Mouse (Mus musculus): ENCODE results near the gene Fgfr3.

Gene Fgfr3

DNA sequence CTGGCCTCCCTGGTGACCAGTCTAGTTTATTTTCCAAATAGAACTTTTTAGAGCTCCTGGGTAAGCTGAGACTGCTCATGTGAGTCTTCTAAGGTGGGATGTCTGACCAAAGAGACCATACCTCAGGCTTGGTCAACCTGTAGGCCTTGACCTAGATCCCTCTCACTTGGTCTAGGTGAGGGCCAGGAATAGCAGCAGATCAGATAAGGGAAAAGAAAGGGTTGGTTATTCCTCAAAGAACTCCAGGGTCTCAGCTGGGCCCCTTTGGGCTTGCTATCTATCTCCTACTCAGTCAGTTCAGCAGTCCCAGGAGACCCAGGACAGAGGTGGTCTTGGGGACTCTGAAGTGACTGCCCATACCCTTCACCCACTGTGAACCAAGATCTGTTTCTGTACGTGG is 23.9 kb upstream of the Fgfr3 start:
- no peak for DNase-seq (ENCODE audit: low read depth in 1 of 2, low spot score in 2 of 2)

DNA sequence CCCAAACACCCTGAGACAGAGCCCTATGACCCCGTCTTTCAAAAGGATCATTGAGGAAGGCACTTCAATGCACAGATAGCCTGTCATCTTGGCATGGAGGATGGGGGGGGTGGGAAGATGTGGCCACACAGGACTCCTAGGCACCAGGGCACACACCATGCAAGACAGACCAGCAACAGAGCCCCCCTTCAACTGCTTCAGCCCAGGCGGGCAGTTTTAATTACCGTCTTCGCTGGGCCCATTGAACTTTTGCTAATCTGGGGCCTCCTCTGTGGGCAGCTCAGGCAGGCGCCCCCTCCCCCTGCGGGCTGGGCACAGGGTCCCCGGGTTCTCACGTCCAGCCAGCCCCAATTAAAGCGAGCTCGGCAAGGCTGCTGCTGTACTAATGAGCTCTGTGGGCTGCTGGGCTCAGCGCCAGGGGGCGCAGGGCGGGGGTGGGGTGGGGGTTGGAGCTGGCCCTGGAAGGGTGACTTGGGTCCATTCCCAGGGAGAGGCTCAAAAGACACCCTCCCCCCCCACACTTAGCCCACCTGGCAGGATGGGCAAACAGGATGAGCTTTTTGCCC is 23.4 kb upstream of the Fgfr3 start:
- no peak for DNase-seq (ENCODE audit: low read depth in 1 of 2, low spot score in 2 of 2)

DNA sequence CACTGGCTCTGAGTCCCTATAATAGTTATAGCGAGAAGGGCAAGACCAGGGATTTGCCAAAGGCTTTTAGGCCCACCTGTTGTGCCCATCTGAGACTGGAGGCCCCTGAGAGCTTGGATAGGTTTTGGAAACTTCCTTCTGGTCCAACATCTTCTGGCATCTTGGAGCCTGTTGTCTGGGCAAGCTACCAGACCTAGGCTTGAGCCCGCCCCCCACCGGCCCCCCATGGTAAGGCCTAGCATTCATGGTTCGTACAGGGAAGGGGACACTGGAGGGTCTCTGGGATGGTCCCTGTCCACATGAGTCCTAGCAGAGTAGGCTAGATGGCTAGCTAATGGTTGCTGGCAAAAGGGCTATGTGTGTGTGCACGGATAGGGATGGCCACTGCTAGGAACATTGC is 22.8 kb upstream of the Fgfr3 start:
- DNase-seq (ENCODE audit: low read depth in 1 of 2, low spot score in 2 of 2) = no peak

DNA sequence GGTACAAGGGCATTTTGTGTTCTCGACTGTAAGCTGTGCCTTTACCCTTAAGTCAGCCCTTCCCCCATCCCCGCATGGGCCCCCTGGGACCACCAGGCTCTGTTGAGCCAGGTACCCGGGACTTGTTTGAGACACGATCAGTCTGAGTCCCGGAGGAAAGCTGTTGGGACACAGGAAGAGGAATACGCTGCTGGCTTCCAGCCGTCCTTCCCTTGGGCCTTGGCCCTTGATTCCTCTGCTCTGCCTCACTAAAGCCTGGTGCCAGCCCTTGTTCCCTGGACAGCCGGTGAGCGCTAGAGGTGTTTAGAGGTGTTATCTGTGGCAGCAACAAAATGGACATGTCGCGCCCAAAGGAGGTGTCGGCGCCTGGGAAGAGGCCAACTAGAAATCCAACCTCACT is 21.5 kb upstream of the Fgfr3 start:
- DNase-seq (ENCODE audit: low read depth in 1 of 2, low spot score in 2 of 2) = no peak

DNA sequence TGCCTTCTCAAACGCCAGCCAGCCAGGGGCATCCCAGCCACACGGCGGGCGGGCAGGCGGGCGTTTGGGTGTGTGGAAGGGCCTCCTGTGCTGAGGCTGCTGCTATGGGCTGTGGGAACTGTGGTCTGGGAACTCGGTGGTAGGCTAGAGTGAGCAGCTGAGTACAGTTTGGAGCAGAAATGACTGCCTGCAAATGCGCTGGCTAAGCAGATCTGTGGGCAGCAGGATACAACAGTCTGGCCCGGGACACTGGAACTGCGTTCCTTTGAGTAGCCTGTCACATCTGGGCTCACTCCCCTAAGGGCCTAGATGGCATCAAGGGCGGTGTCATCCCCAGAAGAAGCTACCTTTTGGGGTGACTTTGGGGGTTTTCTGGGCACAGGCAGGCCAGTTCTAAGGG is 19.6 kb upstream of the Fgfr3 start:
- no peak for DNase-seq (ENCODE audit: low read depth in 1 of 2, low spot score in 2 of 2)

DNA sequence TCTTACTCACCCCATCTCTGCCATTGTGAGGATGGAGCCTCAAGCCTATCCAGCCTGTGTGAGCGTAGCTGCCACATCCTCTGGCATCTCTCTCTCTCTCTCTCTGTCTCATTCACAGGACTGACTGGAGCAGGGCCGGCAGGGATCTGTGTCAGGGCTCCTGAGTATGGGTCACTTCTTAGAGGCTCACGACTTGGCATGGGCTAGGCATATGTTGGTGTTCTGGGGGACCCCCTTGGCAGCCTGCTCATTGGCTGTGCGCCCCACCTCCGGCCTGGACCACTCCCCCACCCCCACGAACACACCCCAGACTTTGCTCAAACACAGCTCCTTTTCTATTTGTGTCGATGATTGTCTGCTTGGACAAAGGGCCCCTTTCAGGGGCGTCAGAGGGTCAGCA is 17.5 kb upstream of the Fgfr3 start:
- DNase-seq (ENCODE audit: low read depth in 1 of 2, low spot score in 2 of 2) = no peak

DNA sequence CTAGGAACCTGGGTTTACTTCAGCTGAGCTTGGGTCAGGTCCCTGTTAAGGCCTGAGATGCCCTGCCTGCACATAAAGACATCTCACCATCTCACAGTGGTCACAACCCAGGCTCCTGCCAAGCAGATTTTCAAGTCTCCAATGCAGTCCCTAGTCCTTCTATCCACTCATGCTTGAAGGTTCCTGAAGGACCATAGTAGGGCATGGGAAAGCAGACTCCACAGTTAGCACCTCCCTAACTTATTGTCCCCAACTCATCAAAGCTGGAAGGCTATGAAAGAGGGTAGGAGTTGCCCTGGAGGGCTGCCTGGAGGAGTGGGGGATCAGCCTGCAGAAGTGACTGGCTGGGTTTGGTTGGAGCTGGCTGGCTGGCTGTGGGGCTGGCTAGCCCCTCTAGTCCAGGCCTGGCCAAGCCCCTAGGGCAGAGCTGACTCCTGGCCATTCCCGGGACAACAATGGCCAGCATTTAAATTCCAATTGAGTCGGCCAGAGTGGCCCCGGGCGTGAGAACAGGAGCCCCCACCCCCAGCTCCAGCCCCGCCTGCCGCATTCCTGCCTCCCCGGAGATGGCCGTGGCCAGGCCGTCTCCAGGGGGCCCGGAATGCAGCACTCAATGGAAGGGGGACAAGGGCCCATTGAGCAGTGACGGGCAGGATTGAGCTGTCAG is 16.4 kb upstream of the Fgfr3 start:
- no peak for DNase-seq (ENCODE audit: low read depth in 1 of 2, low spot score in 2 of 2)

DNA sequence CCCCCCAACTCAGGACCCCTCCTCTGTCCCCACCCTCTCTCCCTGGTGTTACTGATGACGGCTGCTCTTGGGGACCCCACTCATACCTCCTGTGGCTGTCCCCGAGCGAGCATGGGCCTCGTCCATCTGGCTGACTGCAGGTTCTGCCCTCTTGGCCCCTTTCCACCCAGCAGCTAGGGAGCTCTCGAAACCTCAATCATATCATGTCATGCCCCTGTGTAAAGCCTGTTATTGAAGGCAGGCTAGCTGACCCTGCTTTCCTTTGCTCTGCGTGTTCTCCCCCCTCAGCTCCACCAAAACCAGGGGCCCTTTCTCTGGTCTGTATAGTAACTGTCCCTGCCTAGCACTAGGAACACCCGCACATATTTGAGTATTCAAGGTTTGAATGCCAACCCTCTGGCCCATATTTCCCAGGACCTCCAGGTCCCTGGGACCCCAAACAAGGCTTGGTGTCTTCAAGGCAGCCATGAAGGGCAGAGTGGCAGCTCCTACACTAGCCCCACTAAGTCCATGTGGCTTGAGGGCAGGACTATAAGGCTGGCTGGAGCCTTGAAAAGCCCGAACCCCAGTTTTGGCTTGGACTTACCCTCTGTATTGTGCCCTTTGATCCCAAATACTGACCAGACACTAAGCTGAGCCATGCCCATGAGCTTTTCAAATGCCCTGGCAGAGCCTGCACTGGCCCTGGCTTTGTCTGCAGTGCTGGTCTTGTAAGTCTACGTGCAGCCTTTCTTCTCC is 15.7 kb upstream of the Fgfr3 start:
- no peak for DNase-seq (ENCODE audit: low read depth in 1 of 2, low spot score in 2 of 2)

DNA sequence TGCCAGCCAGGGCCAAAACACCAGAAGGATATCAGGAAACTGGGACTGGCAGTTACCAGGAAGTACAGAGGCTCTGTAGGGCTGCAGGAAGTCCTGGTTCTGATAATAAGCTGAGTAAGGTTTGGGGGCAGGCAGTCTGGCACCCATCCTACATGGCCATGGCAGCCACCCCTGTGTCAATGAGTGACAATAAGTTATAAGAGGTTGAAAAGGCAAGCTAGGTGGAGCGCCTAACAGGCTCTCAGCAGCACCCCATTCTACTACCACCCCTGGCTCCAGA is 15.2 kb upstream of the Fgfr3 start:
- DNase-seq (ENCODE audit: low read depth in 1 of 2, low spot score in 2 of 2) = no peak

DNA sequence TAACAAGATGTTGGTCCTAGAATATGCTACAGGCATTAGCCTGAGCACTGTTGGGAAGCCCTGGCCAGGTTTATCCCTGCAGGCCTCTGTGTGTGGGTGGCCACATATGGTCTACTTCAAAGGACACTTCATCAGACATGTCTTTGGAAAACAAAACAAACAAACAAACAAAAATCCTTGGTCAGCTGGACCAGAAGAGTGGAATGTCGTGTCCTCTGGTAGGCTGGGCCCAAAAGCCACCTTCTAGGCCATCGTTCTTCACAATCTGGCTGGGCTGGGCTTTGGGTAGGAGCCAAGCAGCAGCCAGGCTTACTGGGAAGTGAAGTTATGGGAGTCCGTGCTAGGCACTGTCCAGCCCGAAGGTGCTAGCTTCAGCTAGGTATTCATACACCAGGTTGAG is 14.3 kb upstream of the Fgfr3 start:
- no peak for DNase-seq (ENCODE audit: low read depth in 1 of 2, low spot score in 2 of 2)

DNA sequence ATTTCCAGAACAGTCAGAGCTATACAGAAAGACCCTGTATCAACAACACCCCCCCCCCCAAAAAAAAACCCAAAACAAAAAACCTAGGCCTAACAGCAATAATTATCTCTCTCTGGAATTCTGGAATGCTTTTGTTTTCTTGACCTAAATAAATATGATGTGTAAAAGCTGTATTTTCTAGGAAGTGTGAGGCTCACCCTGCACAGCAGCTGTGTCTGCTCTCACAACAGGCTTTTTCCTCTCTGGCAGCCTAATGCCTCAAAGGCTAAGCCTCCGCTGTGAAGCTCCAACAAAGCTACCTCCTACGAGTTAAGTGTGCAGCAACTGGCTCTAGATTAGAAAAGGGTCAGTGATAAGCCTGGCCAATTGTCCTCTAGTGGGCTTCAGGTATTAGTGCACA is 12.4 kb upstream of the Fgfr3 start:
- no peak for DNase-seq (ENCODE audit: low read depth in 1 of 2, low spot score in 2 of 2)

DNA sequence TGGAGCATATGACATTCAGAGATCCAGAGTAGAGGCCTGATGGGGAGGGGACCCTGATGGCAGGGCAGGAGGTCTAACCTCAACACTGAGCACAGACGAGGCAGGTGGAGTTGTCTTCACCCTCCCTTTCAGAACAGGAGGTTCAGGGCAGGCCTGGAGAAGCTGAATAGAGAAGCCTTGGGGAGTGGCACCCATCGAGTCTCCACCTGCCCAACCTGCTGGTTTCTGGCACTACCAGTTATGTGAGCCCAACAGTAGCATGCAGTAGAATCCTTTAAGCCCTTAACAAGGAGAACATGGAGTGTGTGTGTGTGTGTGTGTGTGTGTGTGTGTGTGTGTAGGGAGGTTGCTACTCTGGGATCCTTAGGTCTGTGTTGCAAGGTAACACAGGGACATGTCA is 8.9 kb upstream of the Fgfr3 start:
- no peak for DNase-seq (ENCODE audit: low read depth in 1 of 2, low spot score in 2 of 2)

DNA sequence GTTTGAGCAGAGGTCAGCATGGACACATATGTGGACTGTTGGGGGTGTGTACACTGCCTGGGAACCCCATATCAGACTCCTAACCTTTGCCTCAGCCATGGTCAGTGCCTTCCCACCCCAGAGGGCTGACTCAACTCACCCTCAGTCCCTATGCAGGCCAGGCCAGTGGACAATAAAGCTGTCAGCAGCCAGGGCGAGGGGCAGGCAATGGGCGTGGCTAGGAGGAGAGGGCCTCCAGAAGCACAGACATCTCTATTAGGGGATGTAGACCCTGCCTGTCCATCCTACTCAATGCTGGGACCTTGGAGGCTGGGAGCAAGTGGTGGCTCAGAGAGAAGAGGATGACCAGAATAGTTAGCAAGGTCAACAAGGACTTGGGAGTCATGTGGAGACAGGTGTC is 6.3 kb upstream of the Fgfr3 start:
- no peak for DNase-seq (ENCODE audit: low read depth in 1 of 2, low spot score in 2 of 2)

DNA sequence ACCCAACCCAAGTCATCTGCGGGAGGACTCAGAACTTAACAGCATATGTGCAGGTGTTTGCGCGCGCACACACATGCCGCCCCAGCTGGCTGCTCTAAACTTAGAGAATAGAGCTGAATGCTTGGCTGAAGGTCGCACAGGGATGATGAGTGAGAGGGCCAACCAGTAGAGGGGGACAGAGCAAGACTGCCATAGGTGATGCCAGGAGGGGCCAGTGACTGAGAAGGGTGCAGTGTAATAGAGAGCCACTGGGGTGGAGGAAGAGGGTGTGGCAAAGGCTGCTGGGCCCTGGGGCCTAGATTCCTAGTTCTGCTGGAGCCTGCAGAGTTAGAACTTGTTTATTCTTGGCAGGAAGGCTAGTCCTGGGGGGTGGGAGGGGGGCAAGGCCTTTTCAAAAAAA is 5.0 kb upstream of the Fgfr3 start:
- DNase-seq (ENCODE audit: low read depth in 1 of 2, low spot score in 2 of 2) = no peak

DNA sequence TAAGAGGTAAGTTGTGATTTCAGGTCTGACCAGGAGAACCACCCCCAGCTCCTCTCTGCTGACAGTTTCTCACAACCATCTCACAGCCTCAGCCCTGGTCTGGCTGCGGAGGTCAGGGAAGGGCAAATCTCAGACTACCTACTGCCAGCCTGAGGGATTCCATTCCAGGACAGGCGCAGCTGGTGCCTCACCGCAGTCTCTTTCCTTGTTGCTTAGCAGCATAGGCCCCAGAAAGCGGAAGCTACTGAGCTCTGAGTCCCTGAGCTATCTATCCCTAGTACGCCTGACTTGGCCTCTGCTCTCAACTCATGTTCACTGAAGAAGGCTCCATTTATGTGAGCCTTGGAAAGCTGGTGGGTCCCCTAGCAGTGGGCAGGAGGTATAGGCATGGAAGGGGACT is 3.0 kb upstream of the Fgfr3 start:
- no peak for DNase-seq (ENCODE audit: low read depth in 1 of 2, low spot score in 2 of 2)

DNA sequence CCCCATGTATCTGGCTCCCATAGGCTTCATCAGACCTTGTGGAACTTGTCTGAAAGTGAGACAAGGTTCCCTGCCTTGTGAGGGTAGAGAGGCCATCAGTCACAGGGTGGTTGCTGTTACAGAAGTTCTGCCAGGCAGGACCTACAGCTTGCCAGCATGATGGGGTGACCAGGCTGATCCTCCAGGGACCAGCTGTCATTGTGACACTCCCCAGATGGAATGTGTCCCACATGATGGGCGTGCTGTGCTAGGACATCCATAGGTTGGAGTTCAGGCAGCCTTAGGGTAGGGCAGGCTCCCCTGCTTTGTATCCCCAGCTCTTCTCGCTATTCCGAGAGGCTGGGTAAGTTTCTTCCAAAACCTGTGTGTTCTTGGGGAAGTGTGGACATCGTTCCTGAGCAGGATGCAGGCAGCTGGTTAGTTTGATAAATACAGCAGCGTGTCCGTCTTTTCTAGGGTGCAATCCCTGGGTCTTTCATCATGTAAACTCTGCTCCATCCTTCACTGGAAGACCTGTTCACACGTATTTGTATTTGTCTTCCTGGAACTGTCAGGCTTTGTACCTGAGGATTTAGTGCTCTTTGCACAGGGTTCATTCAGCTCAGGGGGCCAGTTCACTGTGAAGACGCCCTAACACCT is 503 bp upstream of the Fgfr3 start:
- DNase-seq (ENCODE audit: low read depth in 1 of 2, low spot score in 2 of 2) = no peak

DNA sequence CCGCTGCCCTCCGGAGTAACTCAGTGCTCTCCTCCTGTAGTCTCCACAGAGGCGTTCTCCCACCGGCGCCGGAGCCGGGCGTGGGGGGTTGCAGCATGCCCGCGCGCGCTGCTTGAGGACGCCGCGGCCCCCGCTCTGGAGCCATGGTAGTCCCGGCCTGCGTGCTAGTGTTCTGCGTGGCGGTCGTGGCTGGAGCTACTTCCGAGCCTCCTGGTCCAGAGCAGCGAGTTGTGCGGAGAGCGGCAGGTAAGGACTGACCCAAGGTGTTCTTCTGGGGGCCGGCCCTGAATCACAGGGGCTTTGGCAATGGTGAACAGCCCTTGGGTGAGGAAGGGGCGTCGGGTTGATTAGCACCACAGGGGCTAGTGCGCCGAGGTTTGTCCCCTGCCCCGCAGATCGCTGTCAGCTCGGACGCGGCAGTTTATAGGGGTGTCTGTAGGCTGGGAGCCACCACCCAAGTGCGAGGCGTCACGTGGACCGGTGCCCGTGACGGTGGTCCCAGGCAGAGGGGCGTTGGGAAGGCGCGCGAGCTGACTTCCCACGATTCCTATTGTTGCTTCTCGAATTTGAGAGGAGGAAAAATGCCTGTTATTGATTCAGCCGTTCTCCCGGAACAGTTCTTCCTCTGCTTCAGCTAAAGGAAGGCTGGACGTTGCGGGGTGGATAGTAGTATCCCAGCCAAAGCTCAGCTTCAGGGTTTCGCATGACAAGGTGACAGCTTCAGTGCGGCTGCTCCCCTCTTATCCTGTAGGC is 968 bp downstream of the Fgfr3 start:
- no peak for DNase-seq (ENCODE audit: low read depth in 1 of 2, low spot score in 2 of 2)

DNA sequence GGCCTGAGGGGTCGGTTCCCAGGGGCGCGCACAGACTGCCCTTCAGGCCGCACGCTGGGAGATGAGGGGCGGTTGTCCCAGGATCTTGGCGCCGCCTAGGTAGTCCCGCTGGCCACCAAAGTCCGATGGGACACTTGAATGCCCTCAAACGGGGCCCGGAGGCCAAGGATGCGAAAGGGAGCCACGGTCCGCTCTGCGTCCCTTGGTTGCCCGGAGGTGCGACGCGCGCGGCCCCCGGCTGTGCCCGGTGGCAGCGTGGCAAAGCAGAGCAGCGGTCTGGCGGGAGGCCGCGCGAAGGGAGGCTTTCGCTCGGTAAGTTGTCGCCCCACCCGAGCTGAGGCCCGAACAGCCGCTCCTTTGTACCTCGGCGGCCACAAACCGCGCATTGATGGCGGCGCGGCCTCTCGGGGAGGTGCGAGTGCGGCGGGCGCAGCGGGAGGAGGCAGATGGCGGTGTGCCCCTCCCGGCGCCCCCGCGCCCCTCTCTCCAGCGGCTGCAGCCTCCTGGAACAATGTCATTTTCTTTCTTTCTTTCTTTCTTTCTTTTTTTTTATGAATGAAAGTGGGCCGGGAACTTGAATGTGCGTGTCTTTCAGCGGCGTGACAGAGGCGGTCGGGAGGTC is 1.7 kb downstream of the Fgfr3 start:
- DNase-seq (ENCODE audit: low read depth in 1 of 2, low spot score in 2 of 2) = no peak

DNA sequence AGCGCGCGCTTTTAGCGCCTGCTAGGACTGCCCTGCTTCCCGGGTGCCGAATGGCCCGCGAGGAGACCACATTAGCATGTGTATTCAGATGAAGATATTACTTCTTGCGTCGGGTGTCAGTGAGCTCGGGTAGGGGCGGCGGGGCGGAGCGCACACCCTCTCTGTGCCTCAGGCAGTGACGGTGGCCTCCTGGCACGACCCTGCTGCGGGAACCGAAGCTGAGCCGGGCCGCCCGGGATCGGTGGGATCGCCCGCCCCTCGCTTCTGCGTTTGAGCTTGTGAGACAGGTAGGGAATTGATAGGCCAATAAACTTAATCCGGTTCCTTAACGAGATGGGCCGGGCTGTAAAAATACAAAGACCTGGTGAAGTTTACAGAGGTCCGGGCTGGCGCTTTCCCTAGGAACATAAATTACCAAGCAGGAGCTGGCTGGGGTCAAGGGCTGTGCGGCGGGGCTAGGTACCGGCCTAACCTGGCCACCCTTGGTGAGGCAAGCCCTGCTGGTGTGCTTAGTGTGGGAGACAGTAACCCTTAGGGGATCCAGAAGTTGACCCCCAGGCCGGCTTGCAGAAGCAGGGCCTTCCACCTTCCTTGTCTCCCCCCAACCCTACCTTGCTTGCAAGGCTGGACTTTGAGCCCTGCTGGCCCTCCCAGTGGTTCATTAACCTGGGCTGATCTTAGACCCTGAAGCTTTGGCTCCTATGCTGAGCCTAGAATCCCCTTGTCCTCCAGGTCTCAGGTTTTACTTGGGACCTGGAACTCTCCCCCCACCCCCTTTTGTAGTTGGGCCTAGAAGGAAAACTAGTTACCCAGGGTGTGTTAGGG is 2.4 kb downstream of the Fgfr3 start:
- DNase-seq (ENCODE audit: low read depth in 1 of 2, low spot score in 2 of 2) = no peak

DNA sequence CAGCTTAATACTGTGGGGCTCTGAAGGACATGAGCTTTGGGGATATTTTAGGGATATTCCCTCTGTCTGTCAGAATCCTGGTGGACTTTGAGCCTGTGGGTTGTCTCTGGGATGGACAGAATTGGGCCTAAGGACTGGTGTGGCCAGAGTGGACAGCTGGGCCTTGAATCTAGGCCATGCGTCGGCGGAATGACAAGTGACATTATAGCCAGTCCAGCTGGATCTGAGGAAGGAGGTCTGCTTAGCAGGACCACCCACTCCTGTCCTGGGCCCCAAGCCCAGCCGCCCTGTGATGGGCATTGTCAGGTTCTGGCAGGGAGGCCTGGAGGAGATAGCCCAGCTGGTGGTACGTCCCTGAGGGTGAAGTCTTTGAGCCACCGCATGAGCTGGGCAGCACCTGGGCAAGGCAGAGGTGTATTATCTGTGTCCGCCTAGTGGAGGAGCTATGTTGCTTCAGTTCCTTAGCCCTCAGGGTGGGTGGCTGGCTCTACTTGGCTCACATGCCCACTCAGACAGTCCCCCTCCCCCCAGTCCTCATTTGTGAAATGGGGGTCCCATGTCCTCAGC is 4.7 kb downstream of the Fgfr3 start:
- no peak for DNase-seq (ENCODE audit: low read depth in 1 of 2, low spot score in 2 of 2)
